Mouse (Mus musculus): Measurements from ENCODE around the gene Olfr1226.
"Not testable (repeated sequence)": the region's sequence is repeated elsewhere in the genome, so short reads cannot be mapped to it uniquely, and the experiment has no call there.

Olfr1226 gene

GRCm38 (mm10) chr2:89199948-89200347, at the start of gene Olfr1226:
Gene Olfr1226, minus strand, starts transcription at chr2:89200048.
- no peak for DNase-seq (ENCODE audit: low spot score)

GRCm38 (mm10) chr2:89196325-89196982, 3.4 kb downstream of the Olfr1226 start:
- no peak for DNase-seq (ENCODE audit: low spot score)

- DNase-seq (ENCODE audit: low spot score) = no peak
These were observed 25.3 kb downstream of the Olfr1226 start, which contains the start of gene Olfr1225 for GRCm38 (mm10) chr2:89174569-89174968. Gene Olfr1225, minus strand, starts transcription at chr2:89174669.

- not testable (repeated sequence) for DNase-seq (ENCODE audit: low spot score)
These were observed 35.1 kb downstream of the Olfr1226 start for GRCm38 (mm10) chr2:89164711-89165110.

GRCm38 (mm10) chr2:89163991-89164390, 35.9 kb downstream of the Olfr1226 start, which contains the start of gene Olfr1224-ps1:
Gene Olfr1224-ps1, minus strand, starts transcription at chr2:89164091.
- not testable (repeated sequence) for DNase-seq (ENCODE audit: low spot score)

GRCm38 (mm10) chr2:89151460-89151859, 48.4 kb downstream of the Olfr1226 start, which contains the start of gene Olfr1223:
Gene Olfr1223, minus strand, starts transcription at chr2:89151560.
- no peak for DNase-seq (ENCODE audit: low spot score)

Measured in c-Kit-positive CD71-positive TER-119-positive erythroid progenitor cells, embryonic 14.5 days (primary cell).